Mouse (Mus musculus): ENCODE measurements around the gene Coq10a. TPM values are rescaled to one million over a fixed set of nuclear protein-coding genes. Genes with fewer than 3 reads are reported as not detected.

The Coq10a gene
- polyA plus RNA-seq, 1 experiment from 2014 or later, result 12.9 TPM

GRCm38 (mm10) chr10:128361836-128362235 is 7.0 kb downstream of the Coq10a start:
- Histone ChIP-seq H3K36me3 (ENCODE audit: control insufficient read depth, insufficient read depth, low read length) (peaks cover 19% of the 10 kb centered on the region), H3K27ac (replicated peaks) (no peak overlapping the region)
- no peak for DNase-seq (ENCODE audit: low spot score)

GRCm38 (mm10) chr10:128359226-128359625 is 9.6 kb downstream of the Coq10a start:
- H3K4me2 ChIP-seq (replicated peaks; ENCODE audit: low read depth), result no peak overlapping the region
- H3K4me1 ChIP-seq (replicated peaks; ENCODE audit: control insufficient read depth, insufficient read depth), result no peaks in the 10 kb centered on the region
- no peak overlapping the region for H3K27ac ChIP-seq (replicated peaks)
- H3K36me3 ChIP-seq (ENCODE audit: control insufficient read depth, insufficient read depth, low read length), result peaks cover 26% of the 10 kb centered on the region
- H3K9ac ChIP-seq (ENCODE audit: low read length), result no peak overlapping the region
- WGBS, result 78% methylated on average over 6 of the region's 6 CpGs
- H3K4me3 ChIP-seq (ENCODE audit: low read depth, low read length), result no peak overlapping the region
- no peak for TF ChIP-seq EP300 (optimal IDR thresholded peaks at IDR 0.05)
- no peak for TF ChIP-seq CTCF (IDR thresholded peaks at IDR 0.05; ENCODE audit: low read depth)
- no peak for DNase-seq (ENCODE audit: low spot score)
- no peak for ATAC-seq (ENCODE audit: low FRiP score, low TSS enrichment)
- no peaks in the 10 kb centered on the region for H3K9me3 ChIP-seq (ENCODE audit: control insufficient read depth, low read length)
- H3K27me3 ChIP-seq (ENCODE audit: control insufficient read depth, insufficient read depth, low read length), result no peaks in the 10 kb centered on the region

More at GRCm38 (mm10) chr10:128361836-128362235, 7.0 kb downstream of the Coq10a start:
- no peak for TF ChIP-seq EP300 (optimal IDR thresholded peaks at IDR 0.05)
- no peak for TF ChIP-seq CTCF (IDR thresholded peaks at IDR 0.05; ENCODE audit: low read depth)
- no peaks in the 10 kb centered on the region for H3K27me3 ChIP-seq (ENCODE audit: control insufficient read depth, insufficient read depth, low read length)
- no peaks in the 10 kb centered on the region for H3K4me1 ChIP-seq (replicated peaks; ENCODE audit: control insufficient read depth, insufficient read depth)
- no peaks in the 10 kb centered on the region for H3K9me3 ChIP-seq (ENCODE audit: control insufficient read depth, low read length)
- ATAC-seq (ENCODE audit: low FRiP score, low TSS enrichment), result no peak
- 88% methylated on average over 6 of the region's 6 CpGs for WGBS
- H3K9ac ChIP-seq (ENCODE audit: low read length), result no peak overlapping the region
- H3K4me2 ChIP-seq (replicated peaks; ENCODE audit: low read depth), result no peak overlapping the region
- no peak overlapping the region for H3K4me3 ChIP-seq (ENCODE audit: low read depth, low read length)

- no peak for TF ChIP-seq EP300 (optimal IDR thresholded peaks at IDR 0.05)
- TF ChIP-seq CTCF (IDR thresholded peaks at IDR 0.05; ENCODE audit: low read depth), result peak; percentile 80
- 45% methylated on average over 2 of the region's 2 CpGs for WGBS
- ATAC-seq (ENCODE audit: low FRiP score, low TSS enrichment) (peak; percentile 28; the same call in 1 of the 2 replicates), DNase-seq (ENCODE audit: low spot score) (peak; percentile 43)
- H3K9me3 ChIP-seq (ENCODE audit: control insufficient read depth, low read length), result no peaks in the 10 kb centered on the region
- no peak overlapping the region for H3K4me2 ChIP-seq (replicated peaks; ENCODE audit: low read depth)
- H3K4me1 ChIP-seq (replicated peaks; ENCODE audit: control insufficient read depth, insufficient read depth), result no peaks in the 10 kb centered on the region
- no peaks in the 10 kb centered on the region for H3K27me3 ChIP-seq (ENCODE audit: control insufficient read depth, insufficient read depth, low read length)
- H3K9ac ChIP-seq (ENCODE audit: low read length), result no peak overlapping the region
- H3K36me3 ChIP-seq (ENCODE audit: control insufficient read depth, insufficient read depth, low read length), result peaks cover 31% of the 10 kb centered on the region
- no peak overlapping the region for H3K27ac ChIP-seq (replicated peaks)
- no peak overlapping the region for H3K4me3 ChIP-seq (ENCODE audit: low read depth, low read length)
Measured at GRCm38 (mm10) chr10:128358796-128359195, 10.0 kb downstream of the Coq10a start.

- H3K27ac ChIP-seq (replicated peaks), result peak overlapping the region; percentile 9; the same call in 1 of the 2 replicates
- no peak overlapping the region for H3K4me2 ChIP-seq (replicated peaks; ENCODE audit: low read depth)
- H3K9ac ChIP-seq (ENCODE audit: low read length), result no peak overlapping the region
- no peak overlapping the region for H3K4me3 ChIP-seq (ENCODE audit: low read depth, low read length)
- WGBS, result 82% methylated on average over 8 of the region's 8 CpGs
- H3K36me3 ChIP-seq (ENCODE audit: control insufficient read depth, insufficient read depth, low read length), result peaks cover 10% of the 10 kb centered on the region
- no peaks in the 10 kb centered on the region for H3K27me3 ChIP-seq (ENCODE audit: control insufficient read depth, insufficient read depth, low read length)
- no peak for DNase-seq (ENCODE audit: low spot score)
- no peaks in the 10 kb centered on the region for H3K9me3 ChIP-seq (ENCODE audit: control insufficient read depth, low read length)
- TF ChIP-seq EP300 (optimal IDR thresholded peaks at IDR 0.05) (no peak), CTCF (IDR thresholded peaks at IDR 0.05; ENCODE audit: low read depth) (no peak)
- H3K4me1 ChIP-seq (replicated peaks; ENCODE audit: control insufficient read depth, insufficient read depth), result no peaks in the 10 kb centered on the region
- ATAC-seq (ENCODE audit: low FRiP score, low TSS enrichment), result no peak
Measured at GRCm38 (mm10) chr10:128347541-128347940, 21.3 kb downstream of the Coq10a start.

GRCm38 (mm10) chr10:128344568-128345275 is 24.1 kb downstream of the Coq10a start:
- peak overlapping the region; percentile 10; the same call in 1 of the 2 replicates for H3K4me3 ChIP-seq (ENCODE audit: low read depth, low read length)
- peak overlapping the region; percentile 45 for H3K4me2 ChIP-seq (replicated peaks; ENCODE audit: low read depth)
- TF ChIP-seq EP300 (optimal IDR thresholded peaks at IDR 0.05) (no peak), CTCF (IDR thresholded peaks at IDR 0.05; ENCODE audit: low read depth) (no peak)

GRCm38 (mm10) chr10:128343436-128343835 is 25.4 kb downstream of the Coq10a start:
- no peak overlapping the region for H3K9ac ChIP-seq (ENCODE audit: low read length)
- H3K27me3 ChIP-seq (ENCODE audit: control insufficient read depth, insufficient read depth, low read length), result no peaks in the 10 kb centered on the region
- 0 out of 2 replicates have a peak, but pooled peaks cover 1% of the 10 kb centered on the region for H3K4me1 ChIP-seq (replicated peaks; ENCODE audit: control insufficient read depth, insufficient read depth)
- H3K4me3 ChIP-seq (ENCODE audit: low read depth, low read length), result no peak overlapping the region
- no peaks in the 10 kb centered on the region for H3K9me3 ChIP-seq (ENCODE audit: control insufficient read depth, low read length)
- ATAC-seq (ENCODE audit: low FRiP score, low TSS enrichment) (no peak), DNase-seq (ENCODE audit: low spot score) (no peak)
- 0 out of 2 replicates have a peak overlapping the region, but pooled peaks have one; percentile 58 for H3K27ac ChIP-seq (replicated peaks)
- H3K4me2 ChIP-seq (replicated peaks; ENCODE audit: low read depth), result no peak overlapping the region
- 92% methylated on average over 1 of the region's 1 CpGs for WGBS
- TF ChIP-seq EP300 (optimal IDR thresholded peaks at IDR 0.05), result no peak
- TF ChIP-seq CTCF (IDR thresholded peaks at IDR 0.05; ENCODE audit: low read depth), result no peak
- H3K36me3 ChIP-seq (ENCODE audit: control insufficient read depth, insufficient read depth, low read length), result no peaks in the 10 kb centered on the region

More at GRCm38 (mm10) chr10:128344568-128345275, 24.1 kb downstream of the Coq10a start:
- Histone ChIP-seq H3K36me3 (ENCODE audit: control insufficient read depth, insufficient read depth, low read length) (no peaks in the 10 kb centered on the region), H3K27me3 (ENCODE audit: control insufficient read depth, insufficient read depth, low read length) (no peaks in the 10 kb centered on the region), H3K27ac (replicated peaks) (peak overlapping the region; percentile 70), H3K9me3 (ENCODE audit: control insufficient read depth, low read length) (no peaks in the 10 kb centered on the region), H3K4me1 (replicated peaks; ENCODE audit: control insufficient read depth, insufficient read depth) (no peaks in the 10 kb centered on the region), H3K9ac (ENCODE audit: low read length) (peak overlapping the region; percentile 23; the same call in 1 of the 2 replicates)
- peak; percentile 87 for DNase-seq (ENCODE audit: low spot score)
- 18% methylated on average over 7 of the region's 7 CpGs for WGBS
- ATAC-seq (ENCODE audit: low FRiP score, low TSS enrichment), result peak; percentile 85
